Mouse (Mus musculus): Measurements from ENCODE around the gene Fstl4.

DNA sequence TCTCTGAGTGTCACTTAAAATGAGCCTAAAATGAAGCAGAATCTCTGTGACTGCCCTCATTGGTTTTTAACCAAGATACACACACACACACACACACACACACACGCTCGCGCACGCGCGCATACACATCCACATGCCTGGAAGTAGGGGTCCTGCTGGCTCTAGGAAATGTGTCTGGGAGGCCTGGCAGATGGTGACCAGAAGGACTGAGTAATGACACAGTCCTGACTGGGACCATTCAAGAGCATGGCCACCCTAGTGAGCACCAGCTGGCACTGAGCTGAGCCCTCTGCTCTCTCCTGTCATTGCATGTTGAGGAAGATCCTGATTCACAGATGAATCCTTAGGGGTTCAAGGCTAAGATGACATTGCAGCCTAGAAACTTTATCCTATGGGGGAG is 261.3 kb downstream of the Fstl4 start:
- TF ChIP-seq POLR2A (IDR thresholded peaks at IDR 0.05; ENCODE audit: low read depth, low read length) (no peak), CTCF (IDR thresholded peaks at IDR 0.05; ENCODE audit: extremely low read depth, insufficient read length, insufficient replicate concordance, low read depth, low read length) (no peak)
